Mouse (Mus musculus): ENCODE measurements around the gene Cyp2d26. TPM values are rescaled to one million over a fixed set of nuclear protein-coding genes. Genes with fewer than 3 reads are reported as not detected.

Gene Cyp2d26
- total RNA-seq, 2 experiments from 2014 or later = 0.56 TPM; not detected in 1

GRCm38 (mm10) chr15:82763631-82764420, 30.3 kb downstream of the Cyp2d26 start, which contains the start of gene Cyp2d40:
Gene Cyp2d40 (minus strand): TSS chr15:82764183.
- DNase-seq = no peak

- no peak for DNase-seq
These were observed 46.0 kb downstream of the Cyp2d26 start for GRCm38 (mm10) chr15:82748141-82748540.

- no peak for DNase-seq
These were observed 46.6 kb downstream of the Cyp2d26 start for GRCm38 (mm10) chr15:82747516-82747915.

Small RNA genes within 50 kb of the gene (microRNA-seq; reads per million reads assigned to microRNA genes)
- not detected for gene Gm27618

Other genes with a start within 250 kb of the Cyp2d26 start
- gene Cyp2d12, start 239.2 kb downstream of the Cyp2d26 start, total RNA-seq (2021) = not detected
- gene Cyp2d34, start 173.3 kb downstream of the Cyp2d26 start, total RNA-seq (2021) = not detected
- gene Cyp2d40, start 30.1 kb downstream of the Cyp2d26 start, total RNA-seq (2021) = not detected
- gene Tcf20, start 193.6 kb upstream of the Cyp2d26 start, total RNA-seq (2021) = 100 to 1,000 TPM in 1 of 2 experiments, 10 to 100 TPM in 1; 94.4 to 104 TPM
- gene Nfam1, start 239.0 kb upstream of the Cyp2d26 start, total RNA-seq (2021) = 1 to 10 TPM; 2.2 to 3.3 TPM